Mouse (Mus musculus): ENCODE data around the gene Cryab. TPM values are rescaled to one million over a fixed set of nuclear protein-coding genes. Genes with fewer than 3 reads are reported as not detected.

Cryab gene
- polyA plus RNA-seq, 1 experiment from 2014 or later: 143 TPM

DNA sequence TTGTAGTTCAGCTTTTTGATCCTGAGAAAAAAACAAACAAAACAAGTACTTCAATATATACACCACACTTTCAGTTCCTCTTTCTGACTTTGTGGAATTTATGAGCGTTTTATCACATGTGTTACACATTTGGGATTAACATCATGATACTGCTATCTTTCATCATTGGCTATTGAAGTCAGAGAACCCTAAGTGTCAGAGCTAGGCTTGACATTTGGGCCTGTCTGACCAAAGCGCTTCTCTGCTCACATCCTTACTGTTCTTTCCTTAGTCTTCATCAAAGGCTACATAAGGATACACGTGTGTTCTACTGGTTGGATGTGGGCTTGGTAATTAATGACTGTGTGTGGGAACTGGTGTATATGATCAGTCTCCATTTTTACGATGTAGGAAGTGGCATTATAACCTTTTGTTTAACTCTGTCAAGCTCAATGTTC, 22.9 kb downstream of the Cryab start:
- Histone ChIP-seq H3K27me3 (ENCODE audit: control insufficient read depth, insufficient read depth, low read length) (no peaks in the 10 kb centered on the region), H3K9me3 (replicated peaks; ENCODE audit: control insufficient read depth, low read length) (no peaks in the 10 kb centered on the region), H3K27ac (ENCODE audit: low read length) (no peak overlapping the region), H3K4me1 (ENCODE audit: control insufficient read depth, insufficient read depth, low read length) (peaks cover 15% of the 10 kb centered on the region), H3K9ac (ENCODE audit: low read length) (peak overlapping the region; percentile 48; the same call in 1 of the 2 replicates), H3K4me3 (replicated peaks; ENCODE audit: low read length) (no peak overlapping the region; the same call in 1 of the 2 replicates), H3K4me2 (ENCODE audit: low read depth, low read length) (peak overlapping the region; percentile 65), H3K36me3 (ENCODE audit: control insufficient read depth, insufficient read depth, low read length) (0 out of 2 replicates have a peak, but pooled peaks cover 3% of the 10 kb centered on the region)
- ATAC-seq (ENCODE audit: insufficient read depth, low FRiP score): no peak
- 61% methylated on average over 4 of the region's 4 CpGs for WGBS

DNA sequence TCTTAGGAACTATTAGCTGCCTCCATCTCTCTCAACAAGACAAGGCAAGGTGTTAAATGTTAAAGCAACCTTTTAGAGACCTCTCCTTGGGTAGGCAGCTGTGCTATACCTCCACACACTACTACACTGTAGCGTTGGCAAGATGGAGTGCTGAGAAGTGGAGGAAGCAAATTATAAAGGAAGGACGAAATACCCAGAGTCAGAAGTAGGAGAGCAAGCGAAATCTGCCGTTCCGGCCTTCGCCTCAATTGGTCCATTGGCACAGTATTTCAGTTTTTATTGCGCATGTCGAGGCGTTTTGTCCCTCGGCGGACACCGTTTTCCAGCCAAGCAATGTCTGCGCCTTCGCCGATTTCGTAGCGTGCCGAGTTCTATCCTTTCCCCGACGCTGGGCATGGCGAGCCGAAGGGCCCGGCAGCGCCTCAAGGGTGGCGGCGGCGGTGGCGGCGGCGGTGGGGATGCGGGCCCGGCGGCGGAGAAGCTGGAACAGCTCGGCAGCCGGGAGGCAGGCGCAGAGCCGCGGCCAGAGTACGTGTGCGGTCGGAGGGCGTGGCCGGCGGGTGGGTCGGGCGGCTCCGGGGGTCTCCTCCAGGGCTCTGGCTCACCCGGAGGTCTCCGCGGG, 24.0 kb downstream of the Cryab start, which contains the start of the genes Alg9 and 1110032A03Rik:
TSS of gene Alg9 (plus strand) at position 29 of the 622 bp plus-strand sequence.
TSS of gene 1110032A03Rik (minus strand) at position 530 of the 622 bp plus-strand sequence.
- WGBS: under 1% methylated on average over 49 of the region's 51 CpGs
- peak within 1 kb of the TSS; percentile 98 for H3K9ac ChIP-seq (ENCODE audit: low read length)
- H3K9me3 ChIP-seq (replicated peaks; ENCODE audit: control insufficient read depth, low read length): no peaks in the 10 kb centered on the region
- H3K4me2 ChIP-seq (ENCODE audit: low read depth, low read length): peak within 1 kb of the TSS; percentile 65
- peak; percentile 74; the same call in 1 of the 2 replicates for ATAC-seq (ENCODE audit: insufficient read depth, low FRiP score)
- peak within 1 kb of the TSS; percentile 95 for H3K4me3 ChIP-seq (replicated peaks; ENCODE audit: low read length)
- H3K27me3 ChIP-seq (ENCODE audit: control insufficient read depth, insufficient read depth, low read length): no peaks in the 10 kb centered on the region
- H3K4me1 ChIP-seq (ENCODE audit: control insufficient read depth, insufficient read depth, low read length): peaks cover 12% of the 10 kb centered on the region
- peak within 1 kb of the TSS; percentile 93 for H3K27ac ChIP-seq (ENCODE audit: low read length)
- 0 out of 2 replicates have a peak, but pooled peaks cover 3% of the 10 kb centered on the region for H3K36me3 ChIP-seq (ENCODE audit: control insufficient read depth, insufficient read depth, low read length)

DNA sequence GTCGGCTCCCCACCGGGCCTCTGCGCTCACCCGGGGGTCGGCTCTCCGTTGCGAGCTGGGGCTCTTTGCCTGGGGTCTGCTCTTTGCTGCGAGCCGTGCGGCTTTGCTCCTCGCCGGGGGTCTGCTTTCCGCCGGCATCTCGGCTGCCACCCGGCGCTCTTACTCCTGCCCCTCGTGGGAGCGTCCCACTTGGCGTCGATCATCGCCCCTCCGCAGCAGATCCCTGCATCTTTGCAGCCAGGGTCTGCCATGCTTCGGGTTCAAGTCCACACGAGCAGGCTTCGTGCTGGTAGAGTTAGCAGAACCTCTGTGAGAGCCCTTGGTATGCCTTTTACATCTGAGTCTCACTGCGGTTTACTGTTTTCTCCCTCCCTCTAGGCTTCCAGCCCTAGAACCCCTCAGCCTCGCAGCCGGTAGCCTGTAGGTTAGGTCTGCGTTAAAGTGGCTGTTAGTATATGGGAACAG, 24.6 kb downstream of the Cryab start:
- Histone ChIP-seq H3K36me3 (ENCODE audit: control insufficient read depth, insufficient read depth, low read length) (peaks cover 3% of the 10 kb centered on the region; the same call in 1 of the 2 replicates), H3K27ac (ENCODE audit: low read length) (peak overlapping the region; percentile 93), H3K9me3 (replicated peaks; ENCODE audit: control insufficient read depth, low read length) (no peaks in the 10 kb centered on the region), H3K4me1 (ENCODE audit: control insufficient read depth, insufficient read depth, low read length) (peaks cover 12% of the 10 kb centered on the region), H3K9ac (ENCODE audit: low read length) (peak overlapping the region; percentile 98), H3K4me3 (replicated peaks; ENCODE audit: low read length) (peak overlapping the region; percentile 95), H3K27me3 (ENCODE audit: control insufficient read depth, insufficient read depth, low read length) (no peaks in the 10 kb centered on the region), H3K4me2 (ENCODE audit: low read depth, low read length) (peak overlapping the region; percentile 65)
- ATAC-seq (ENCODE audit: insufficient read depth, low FRiP score): peak; percentile 44; the same call in 1 of the 2 replicates
- under 1% methylated on average over 26 of the region's 30 CpGs for WGBS

DNA sequence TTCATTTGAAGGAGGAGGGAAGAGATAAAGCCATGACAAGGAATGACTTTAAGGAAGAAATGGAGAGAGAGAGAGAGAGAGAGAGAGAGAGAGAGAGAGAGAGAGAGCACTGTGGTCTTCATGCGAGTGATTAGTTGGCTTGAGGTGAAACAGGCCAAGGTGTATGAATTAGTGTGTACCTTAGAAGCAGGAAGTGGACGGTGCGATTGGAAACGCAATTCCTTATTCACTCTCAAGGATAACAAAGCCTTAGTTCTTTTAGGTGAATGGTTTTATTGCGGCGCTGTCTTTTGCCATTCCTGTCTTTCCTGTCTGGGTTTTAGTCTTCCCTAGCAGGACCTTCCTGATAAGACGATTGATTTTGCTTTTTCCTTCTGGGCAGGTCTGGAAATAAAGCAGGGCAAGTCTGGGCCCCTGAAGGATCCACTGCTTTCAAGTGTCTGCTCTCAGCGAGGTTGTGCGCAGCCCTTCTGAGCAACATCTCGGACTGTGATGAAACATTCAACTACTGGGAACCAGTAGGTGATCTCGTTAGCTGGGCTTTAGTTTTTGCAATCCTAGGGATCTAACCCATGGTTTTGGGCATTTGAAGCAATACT, 25.1 kb downstream of the Cryab start:
- Histone ChIP-seq H3K4me2 (ENCODE audit: low read depth, low read length) (peak overlapping the region; percentile 65), H3K9ac (ENCODE audit: low read length) (peak overlapping the region; percentile 98), H3K9me3 (replicated peaks; ENCODE audit: control insufficient read depth, low read length) (no peaks in the 10 kb centered on the region), H3K27ac (ENCODE audit: low read length) (peak overlapping the region; percentile 93), H3K36me3 (ENCODE audit: control insufficient read depth, insufficient read depth, low read length) (peaks cover 3% of the 10 kb centered on the region; the same call in 1 of the 2 replicates), H3K4me3 (replicated peaks; ENCODE audit: low read length) (peak overlapping the region; percentile 95), H3K27me3 (ENCODE audit: control insufficient read depth, insufficient read depth, low read length) (no peaks in the 10 kb centered on the region), H3K4me1 (ENCODE audit: control insufficient read depth, insufficient read depth, low read length) (peaks cover 12% of the 10 kb centered on the region)
- ATAC-seq (ENCODE audit: insufficient read depth, low FRiP score): no peak
- WGBS: 43% methylated on average over 11 of the region's 11 CpGs

DNA sequence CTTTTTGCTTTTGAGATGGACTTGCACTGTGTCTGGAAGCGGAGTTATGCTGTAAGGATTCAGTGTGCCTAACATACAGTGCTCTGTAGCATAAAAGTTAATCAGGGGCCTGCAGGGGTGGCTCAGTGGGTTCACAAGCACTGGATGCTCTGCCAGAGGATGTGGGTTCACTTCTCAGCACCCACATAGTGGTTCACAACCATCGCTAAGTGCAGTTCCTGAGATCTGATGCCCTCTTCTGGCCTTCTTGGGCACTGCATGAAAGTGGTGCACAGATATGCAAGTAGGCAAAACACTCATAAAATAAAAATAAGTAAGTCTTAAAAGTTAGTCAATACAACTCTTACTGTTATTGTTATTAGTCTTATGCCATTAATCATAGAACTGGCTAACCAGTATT, 31.0 kb downstream of the Cryab start:
- H3K9ac ChIP-seq (ENCODE audit: low read length): no peak overlapping the region
- H3K4me3 ChIP-seq (replicated peaks; ENCODE audit: low read length): no peak overlapping the region
- no peaks in the 10 kb centered on the region for H3K4me1 ChIP-seq (ENCODE audit: control insufficient read depth, insufficient read depth, low read length)
- H3K27ac ChIP-seq (ENCODE audit: low read length): no peak overlapping the region
- H3K36me3 ChIP-seq (ENCODE audit: control insufficient read depth, insufficient read depth, low read length): peaks cover 31% of the 10 kb centered on the region
- ATAC-seq (ENCODE audit: insufficient read depth, low FRiP score): no peak
- 74% methylated on average over 2 of the region's 2 CpGs for WGBS
- no peaks in the 10 kb centered on the region for H3K9me3 ChIP-seq (replicated peaks; ENCODE audit: control insufficient read depth, low read length)
- no peaks in the 10 kb centered on the region for H3K27me3 ChIP-seq (ENCODE audit: control insufficient read depth, insufficient read depth, low read length)
- H3K4me2 ChIP-seq (ENCODE audit: low read depth, low read length): no peak overlapping the region

DNA sequence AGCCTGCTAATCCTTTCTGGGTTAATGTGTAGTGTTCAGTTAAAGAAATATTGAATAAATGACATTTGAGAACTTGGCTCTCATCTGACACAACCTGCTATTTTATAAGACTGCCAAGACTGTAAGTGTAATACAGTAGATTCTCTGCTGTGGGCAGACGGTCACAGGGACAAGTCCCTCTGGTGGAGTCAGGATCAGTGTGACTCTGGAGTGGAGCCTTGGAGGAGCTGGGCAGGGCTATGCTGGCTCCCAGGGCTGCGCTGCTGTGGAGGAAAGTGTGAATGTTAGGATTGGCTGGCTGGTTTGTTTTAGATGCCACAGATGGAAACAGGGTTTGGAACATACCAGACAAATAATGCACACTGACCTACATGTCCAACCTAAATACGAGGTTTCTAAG, 44.1 kb downstream of the Cryab start:
- Histone ChIP-seq H3K4me3 (replicated peaks; ENCODE audit: low read length) (no peak overlapping the region), H3K4me2 (ENCODE audit: low read depth, low read length) (no peak overlapping the region), H3K27me3 (ENCODE audit: control insufficient read depth, insufficient read depth, low read length) (no peaks in the 10 kb centered on the region), H3K27ac (ENCODE audit: low read length) (no peak overlapping the region), H3K9me3 (replicated peaks; ENCODE audit: control insufficient read depth, low read length) (no peaks in the 10 kb centered on the region), H3K4me1 (ENCODE audit: control insufficient read depth, insufficient read depth, low read length) (no peaks in the 10 kb centered on the region), H3K36me3 (ENCODE audit: control insufficient read depth, insufficient read depth, low read length) (no peaks in the 10 kb centered on the region; the same call in none of the 2 replicates), H3K9ac (ENCODE audit: low read length) (no peak overlapping the region)
- 85% methylated on average over 3 of the region's 3 CpGs for WGBS
- ATAC-seq (ENCODE audit: insufficient read depth, low FRiP score): no peak

DNA sequence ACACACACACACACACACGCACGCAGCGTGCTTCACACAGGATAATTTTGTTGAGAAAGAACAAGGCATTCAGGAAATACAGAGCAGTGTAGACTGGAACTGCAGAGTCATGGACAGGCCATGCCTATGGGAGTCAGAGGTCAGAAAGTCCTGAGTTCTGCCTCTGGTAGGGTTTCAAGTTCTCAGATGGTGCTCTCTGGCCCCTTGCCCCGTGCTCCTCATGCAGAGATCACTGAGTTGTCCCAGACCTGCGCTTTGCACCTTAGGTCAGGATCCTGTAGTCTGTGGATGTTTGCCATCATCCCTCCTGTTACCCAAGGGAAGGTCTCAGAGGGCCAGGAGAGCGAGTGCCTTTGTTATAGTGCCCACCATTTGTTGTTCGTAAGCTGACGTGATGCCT, 45.7 kb downstream of the Cryab start:
- 87% methylated on average over 8 of the region's 8 CpGs for WGBS
- Histone ChIP-seq H3K4me2 (ENCODE audit: low read depth, low read length) (no peak overlapping the region), H3K9me3 (replicated peaks; ENCODE audit: control insufficient read depth, low read length) (no peaks in the 10 kb centered on the region), H3K27me3 (ENCODE audit: control insufficient read depth, insufficient read depth, low read length) (no peaks in the 10 kb centered on the region), H3K4me3 (replicated peaks; ENCODE audit: low read length) (no peak overlapping the region), H3K4me1 (ENCODE audit: control insufficient read depth, insufficient read depth, low read length) (no peaks in the 10 kb centered on the region), H3K9ac (ENCODE audit: low read length) (no peak overlapping the region), H3K36me3 (ENCODE audit: control insufficient read depth, insufficient read depth, low read length) (no peaks in the 10 kb centered on the region; the same call in none of the 2 replicates), H3K27ac (ENCODE audit: low read length) (no peak overlapping the region)
- ATAC-seq (ENCODE audit: insufficient read depth, low FRiP score): no peak

DNA sequence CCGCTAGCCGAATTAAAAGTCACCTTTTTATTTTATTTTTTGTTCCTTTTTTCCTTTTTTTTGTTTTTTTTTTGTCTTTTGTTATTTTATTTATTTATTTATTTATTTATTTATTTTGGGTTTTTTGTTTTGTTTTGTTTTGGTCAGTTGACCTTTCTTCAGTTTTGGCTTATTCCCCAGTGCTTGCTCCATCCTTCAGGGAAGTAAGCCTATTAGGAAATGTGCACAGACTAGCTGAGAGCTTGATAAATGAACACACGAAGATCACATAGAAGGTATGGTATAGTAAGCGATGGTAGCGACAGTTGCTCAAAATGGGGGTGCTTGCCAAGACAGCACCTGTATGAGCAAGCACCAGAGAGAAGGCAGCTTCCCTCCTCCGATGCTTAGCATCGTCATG, 46.5 kb downstream of the Cryab start:
- no peak overlapping the region for H3K4me2 ChIP-seq (ENCODE audit: low read depth, low read length)
- no peak overlapping the region for H3K9ac ChIP-seq (ENCODE audit: low read length)
- H3K27me3 ChIP-seq (ENCODE audit: control insufficient read depth, insufficient read depth, low read length): no peaks in the 10 kb centered on the region
- ATAC-seq (ENCODE audit: insufficient read depth, low FRiP score): no peak
- WGBS: 91% methylated on average over 7 of the region's 7 CpGs
- H3K4me3 ChIP-seq (replicated peaks; ENCODE audit: low read length): no peak overlapping the region
- peaks cover 3% of the 10 kb centered on the region for H3K36me3 ChIP-seq (ENCODE audit: control insufficient read depth, insufficient read depth, low read length)
- H3K27ac ChIP-seq (ENCODE audit: low read length): no peak overlapping the region
- H3K4me1 ChIP-seq (ENCODE audit: control insufficient read depth, insufficient read depth, low read length): no peaks in the 10 kb centered on the region
- no peaks in the 10 kb centered on the region for H3K9me3 ChIP-seq (replicated peaks; ENCODE audit: control insufficient read depth, low read length)

DNA sequence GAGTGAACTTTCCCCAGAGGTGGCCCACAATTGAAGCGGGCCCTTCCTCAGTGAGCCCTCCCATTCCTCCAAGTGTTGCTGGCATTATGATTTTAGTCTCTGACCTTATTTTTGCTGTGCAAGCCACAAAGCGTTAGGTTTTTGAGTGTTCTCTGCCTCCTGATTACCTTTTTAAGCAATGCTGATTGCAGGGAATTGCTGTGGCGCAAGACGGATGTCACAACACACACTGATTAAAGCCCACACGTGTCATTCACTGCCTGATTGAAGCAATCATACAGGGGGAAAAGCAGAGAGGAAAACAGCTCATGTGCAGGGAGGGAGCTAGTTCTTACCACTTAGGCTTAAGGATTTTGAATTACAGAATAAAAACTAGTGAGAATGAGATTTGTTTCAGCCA, 47.2 kb downstream of the Cryab start:
- Histone ChIP-seq H3K4me3 (replicated peaks; ENCODE audit: low read length) (no peak overlapping the region), H3K4me2 (ENCODE audit: low read depth, low read length) (no peak overlapping the region), H3K9ac (ENCODE audit: low read length) (no peak overlapping the region), H3K4me1 (ENCODE audit: control insufficient read depth, insufficient read depth, low read length) (no peaks in the 10 kb centered on the region), H3K9me3 (replicated peaks; ENCODE audit: control insufficient read depth, low read length) (no peaks in the 10 kb centered on the region), H3K36me3 (ENCODE audit: control insufficient read depth, insufficient read depth, low read length) (peaks cover 3% of the 10 kb centered on the region), H3K27ac (ENCODE audit: low read length) (no peak overlapping the region), H3K27me3 (ENCODE audit: control insufficient read depth, insufficient read depth, low read length) (no peaks in the 10 kb centered on the region)
- 83% methylated on average over 5 of the region's 5 CpGs for WGBS
- no peak for ATAC-seq (ENCODE audit: insufficient read depth, low FRiP score)

All from stomach, embryonic 16.5 days (tissue).